Mouse (Mus musculus): ENCODE measurements around the gene 9330161L09Rik. TPM values are rescaled to one million over a fixed set of nuclear protein-coding genes. Genes with fewer than 3 reads are reported as not detected.
A peak's percentile ranks its signal among the peaks of the same experiment; 100 is the strongest.

Gene 9330161L09Rik
- polyA plus RNA-seq, 1 experiment from 2014 or later: 0.29 TPM

GRCm38 (mm10) chr12:103376124-103376523 lies 31.5 kb downstream of the 9330161L09Rik start:
- WGBS: 61% methylated on average over 5 of the region's 5 CpGs
- Histone ChIP-seq H3K4me3 (ENCODE audit: low read depth, low read length) (no peak overlapping the region), H3K9ac (ENCODE audit: low read depth, low read length) (no peak overlapping the region), H3K27me3 (replicated peaks; ENCODE audit: control insufficient read depth, insufficient read depth, low read length) (no peaks in the 10 kb centered on the region), H3K27ac (replicated peaks; ENCODE audit: low read depth, low read length) (no peak overlapping the region), H3K9me3 (ENCODE audit: control insufficient read depth, low read length) (no peaks in the 10 kb centered on the region), H3K36me3 (ENCODE audit: control insufficient read depth, insufficient read depth, low read length) (no peaks in the 10 kb centered on the region), H3K4me1 (ENCODE audit: control insufficient read depth, insufficient read depth, low read length) (no peaks in the 10 kb centered on the region), H3K4me2 (ENCODE audit: low read depth, low read length) (no peak overlapping the region)
- DNase-seq (ENCODE audit: low spot score) (no peak), ATAC-seq (ENCODE audit: low read depth) (no peak)

GRCm38 (mm10) chr12:103373530-103374236 lies 33.9 kb downstream of the 9330161L09Rik start:
- WGBS: 73% methylated on average over 8 of the region's 8 CpGs

GRCm38 (mm10) chr12:103371711-103372110 lies 35.9 kb downstream of the 9330161L09Rik start:
- H3K36me3 ChIP-seq (ENCODE audit: control insufficient read depth, insufficient read depth, low read length): no peaks in the 10 kb centered on the region
- 27% methylated on average over 6 of the region's 6 CpGs for WGBS
- H3K27me3 ChIP-seq (replicated peaks; ENCODE audit: control insufficient read depth, insufficient read depth, low read length): no peaks in the 10 kb centered on the region
- no peak overlapping the region for H3K4me3 ChIP-seq (ENCODE audit: low read depth, low read length)
- no peak overlapping the region for H3K27ac ChIP-seq (replicated peaks; ENCODE audit: low read depth, low read length)
- H3K9ac ChIP-seq (ENCODE audit: low read depth, low read length): no peak overlapping the region
- no peak overlapping the region for H3K4me2 ChIP-seq (ENCODE audit: low read depth, low read length)
- no peaks in the 10 kb centered on the region for H3K4me1 ChIP-seq (ENCODE audit: control insufficient read depth, insufficient read depth, low read length)
- H3K9me3 ChIP-seq (ENCODE audit: control insufficient read depth, low read length): no peaks in the 10 kb centered on the region
- no peak for DNase-seq (ENCODE audit: low spot score)
- ATAC-seq (ENCODE audit: low read depth): no peak

More at GRCm38 (mm10) chr12:103373530-103374236, 33.9 kb downstream of the 9330161L09Rik start:
- H3K4me3 ChIP-seq (ENCODE audit: low read depth, low read length): no peak overlapping the region
- H3K9ac ChIP-seq (ENCODE audit: low read depth, low read length): no peak overlapping the region
- DNase-seq (ENCODE audit: low spot score): no peak
- no peaks in the 10 kb centered on the region for H3K4me1 ChIP-seq (ENCODE audit: control insufficient read depth, insufficient read depth, low read length)
- no peaks in the 10 kb centered on the region for H3K9me3 ChIP-seq (ENCODE audit: control insufficient read depth, low read length)
- no peak overlapping the region for H3K4me2 ChIP-seq (ENCODE audit: low read depth, low read length)
- no peaks in the 10 kb centered on the region for H3K27me3 ChIP-seq (replicated peaks; ENCODE audit: control insufficient read depth, insufficient read depth, low read length)
- no peaks in the 10 kb centered on the region for H3K36me3 ChIP-seq (ENCODE audit: control insufficient read depth, insufficient read depth, low read length)
- H3K27ac ChIP-seq (replicated peaks; ENCODE audit: low read depth, low read length): no peak overlapping the region
- no peak for ATAC-seq (ENCODE audit: low read depth)

GRCm38 (mm10) chr12:103370861-103371260 lies 36.8 kb downstream of the 9330161L09Rik start:
- Histone ChIP-seq H3K4me3 (ENCODE audit: low read depth, low read length) (no peak overlapping the region), H3K27ac (replicated peaks; ENCODE audit: low read depth, low read length) (no peak overlapping the region), H3K4me2 (ENCODE audit: low read depth, low read length) (no peak overlapping the region), H3K9ac (ENCODE audit: low read depth, low read length) (no peak overlapping the region), H3K4me1 (ENCODE audit: control insufficient read depth, insufficient read depth, low read length) (no peaks in the 10 kb centered on the region), H3K27me3 (replicated peaks; ENCODE audit: control insufficient read depth, insufficient read depth, low read length) (no peaks in the 10 kb centered on the region), H3K9me3 (ENCODE audit: control insufficient read depth, low read length) (no peaks in the 10 kb centered on the region), H3K36me3 (ENCODE audit: control insufficient read depth, insufficient read depth, low read length) (no peaks in the 10 kb centered on the region)
- DNase-seq (ENCODE audit: low spot score): no peak
- no peak for ATAC-seq (ENCODE audit: low read depth)
- 66% methylated on average over 4 of the region's 4 CpGs for WGBS

GRCm38 (mm10) chr12:103368777-103369176 lies 38.8 kb downstream of the 9330161L09Rik start:
- no peaks in the 10 kb centered on the region for H3K36me3 ChIP-seq (ENCODE audit: control insufficient read depth, insufficient read depth, low read length)
- no peak overlapping the region for H3K4me3 ChIP-seq (ENCODE audit: low read depth, low read length)
- ATAC-seq (ENCODE audit: low read depth) (no peak), DNase-seq (ENCODE audit: low spot score) (no peak)
- 56% methylated on average over 2 of the region's 2 CpGs for WGBS
- no peaks in the 10 kb centered on the region for H3K9me3 ChIP-seq (ENCODE audit: control insufficient read depth, low read length)
- no peak overlapping the region for H3K9ac ChIP-seq (ENCODE audit: low read depth, low read length)
- H3K27ac ChIP-seq (replicated peaks; ENCODE audit: low read depth, low read length): no peak overlapping the region
- no peaks in the 10 kb centered on the region for H3K27me3 ChIP-seq (replicated peaks; ENCODE audit: control insufficient read depth, insufficient read depth, low read length)
- no peak overlapping the region for H3K4me2 ChIP-seq (ENCODE audit: low read depth, low read length)
- H3K4me1 ChIP-seq (ENCODE audit: control insufficient read depth, insufficient read depth, low read length): no peaks in the 10 kb centered on the region

- H3K9me3 ChIP-seq (ENCODE audit: control insufficient read depth, low read length): no peaks in the 10 kb centered on the region
- 77% methylated on average over 7 of the region's 7 CpGs for WGBS
- H3K27ac ChIP-seq (replicated peaks; ENCODE audit: low read depth, low read length): no peak overlapping the region
- H3K27me3 ChIP-seq (replicated peaks; ENCODE audit: control insufficient read depth, insufficient read depth, low read length): no peaks in the 10 kb centered on the region
- no peaks in the 10 kb centered on the region for H3K36me3 ChIP-seq (ENCODE audit: control insufficient read depth, insufficient read depth, low read length)
- H3K9ac ChIP-seq (ENCODE audit: low read depth, low read length): no peak overlapping the region
- DNase-seq (ENCODE audit: low spot score): no peak
- ATAC-seq (ENCODE audit: low read depth): no peak
- no peak overlapping the region for H3K4me3 ChIP-seq (ENCODE audit: low read depth, low read length)
- H3K4me2 ChIP-seq (ENCODE audit: low read depth, low read length): peak overlapping the region; percentile 26; the same call in 1 of the 2 replicates
- no peaks in the 10 kb centered on the region for H3K4me1 ChIP-seq (ENCODE audit: control insufficient read depth, insufficient read depth, low read length)
Measured at GRCm38 (mm10) chr12:103368326-103368669, 39.3 kb downstream of the 9330161L09Rik start.

GRCm38 (mm10) chr12:103367620-103368325 lies 39.8 kb downstream of the 9330161L09Rik start:
- DNase-seq (ENCODE audit: low spot score): peak; percentile 64
- Histone ChIP-seq H3K27ac (replicated peaks; ENCODE audit: low read depth, low read length) (no peak overlapping the region), H3K9ac (ENCODE audit: low read depth, low read length) (no peak overlapping the region), H3K4me2 (ENCODE audit: low read depth, low read length) (peak overlapping the region; percentile 26; the same call in 1 of the 2 replicates), H3K36me3 (ENCODE audit: control insufficient read depth, insufficient read depth, low read length) (no peaks in the 10 kb centered on the region), H3K4me1 (ENCODE audit: control insufficient read depth, insufficient read depth, low read length) (no peaks in the 10 kb centered on the region), H3K27me3 (replicated peaks; ENCODE audit: control insufficient read depth, insufficient read depth, low read length) (no peaks in the 10 kb centered on the region), H3K9me3 (ENCODE audit: control insufficient read depth, low read length) (no peaks in the 10 kb centered on the region), H3K4me3 (ENCODE audit: low read depth, low read length) (no peak overlapping the region)
- ATAC-seq (ENCODE audit: low read depth): peak; percentile 58; the same call in 1 of the 2 replicates
- WGBS: 19% methylated on average over 18 of the region's 18 CpGs

- H3K4me3 ChIP-seq (ENCODE audit: low read depth, low read length): no peak overlapping the region
- 79% methylated on average over 2 of the region's 2 CpGs for WGBS
- ATAC-seq (ENCODE audit: low read depth): no peak
- DNase-seq (ENCODE audit: low spot score): no peak
- no peak overlapping the region for H3K9ac ChIP-seq (ENCODE audit: low read depth, low read length)
- no peak overlapping the region for H3K27ac ChIP-seq (replicated peaks; ENCODE audit: low read depth, low read length)
- H3K36me3 ChIP-seq (ENCODE audit: control insufficient read depth, insufficient read depth, low read length): no peaks in the 10 kb centered on the region
- no peak overlapping the region for H3K4me2 ChIP-seq (ENCODE audit: low read depth, low read length)
- no peaks in the 10 kb centered on the region for H3K4me1 ChIP-seq (ENCODE audit: control insufficient read depth, insufficient read depth, low read length)
- H3K27me3 ChIP-seq (replicated peaks; ENCODE audit: control insufficient read depth, insufficient read depth, low read length): no peaks in the 10 kb centered on the region
- H3K9me3 ChIP-seq (ENCODE audit: control insufficient read depth, low read length): no peaks in the 10 kb centered on the region
Measured at GRCm38 (mm10) chr12:103367171-103367570, 40.4 kb downstream of the 9330161L09Rik start.
